In genomic region chr19:36795277-36795676, GRCm38 (mm10) we compare ENCODE assay signal across 16 mouse cellular contexts. TPM values are rescaled to one million over a fixed set of nuclear protein-coding genes. Genes with fewer than 3 reads are reported as not detected.
DNase-seq lines count a peak whose midpoint lies in the region; ATAC-seq and TF ChIP-seq lines count a peak whose summit lies in the region.
"Had no signal": no experiment of that assay in that cellular context is flagged by ENCODE, and none has a peak within 500 bp of the region (broad histone marks: within the 10 kb centered on the region; RNA-seq: fewer than 3 reads in every experiment).

No protein-coding gene starts in this region.

- no peak overlapping the region for H3K4me3 ChIP-seq in heart, embryonic 16.5 days (ENCODE audit: low read length)
- no peak overlapping the region for H3K4me3 ChIP-seq in liver, embryonic 11.5 days (ENCODE audit: low read depth, low read length)
- no peak overlapping the region for H3K4me3 ChIP-seq in stomach, postnatal 0 days (ENCODE audit: low read depth, low read length)
- H3K4me3 ChIP-seq in hindbrain, postnatal 0 days (ENCODE audit: low read length): no peak overlapping the region
- H3K4me3 ChIP-seq: embryonic facial prominence, embryonic 10.5 days; limb, embryonic 12.5 days had no signal

- no peak for TF ChIP-seq EP300 in stomach, postnatal 0 days (optimal IDR thresholded peaks at IDR 0.05)

- peak overlapping the region; percentile 61 for H3K9ac ChIP-seq in heart, embryonic 16.5 days (ENCODE audit: low read length)
- H3K9ac ChIP-seq in liver, embryonic 11.5 days (ENCODE audit: low read depth, low read length): no peak overlapping the region
- H3K9ac ChIP-seq in stomach, postnatal 0 days (ENCODE audit: low read length): no peak overlapping the region
- H3K9ac ChIP-seq in hindbrain, postnatal 0 days (replicated peaks; ENCODE audit: low read length): no peak overlapping the region
- H3K9ac ChIP-seq: forebrain, postnatal 0 days; limb, embryonic 12.5 days had no signal

- DNase-seq in heart, postnatal 36 days: no peak
- peak; percentile 57 for DNase-seq in lung, postnatal 25 days (ENCODE audit: low spot score)
- no peak for DNase-seq in lung, postnatal 10 days
- no peak for DNase-seq in liver, embryonic 11.5 days (ENCODE audit: low spot score)
- peak; percentile 35 for DNase-seq in stomach, postnatal 0 days (ENCODE audit: low spot score)
- DNase-seq in layer of hippocampus, adult 11-12 months (ENCODE audit: low spot score): no peak
- DNase-seq in hindbrain, postnatal 0 days (ENCODE audit: low spot score): no peak
- DNase-seq: cerebellum, postnatal 10 days; forebrain, postnatal 0 days; gastrocnemius, postnatal 14 days; retina, postnatal 1 day; thymus, postnatal 36 days had no signal

- H3K4me1 ChIP-seq in heart, embryonic 16.5 days (ENCODE audit: control insufficient read depth, insufficient read depth, low read length): peaks cover 14% of the 10 kb centered on the region
- H3K4me1 ChIP-seq in liver, embryonic 11.5 days (replicated peaks; ENCODE audit: control insufficient read depth, insufficient read depth, low read length): no peaks in the 10 kb centered on the region; the same call in 1 of the 2 replicates
- H3K4me1 ChIP-seq in stomach, postnatal 0 days (replicated peaks; ENCODE audit: control insufficient read depth, insufficient read depth): no peaks in the 10 kb centered on the region
- H3K4me1 ChIP-seq in hindbrain, postnatal 0 days (ENCODE audit: insufficient read depth, low read length): no peaks in the 10 kb centered on the region; the same call in 1 of the 2 replicates

- H3K36me3 ChIP-seq in heart, embryonic 16.5 days (ENCODE audit: control insufficient read depth, insufficient read depth): no peaks in the 10 kb centered on the region
- H3K36me3 ChIP-seq in liver, embryonic 11.5 days (ENCODE audit: control insufficient read depth, insufficient read depth, low read length): no peaks in the 10 kb centered on the region
- H3K36me3 ChIP-seq in stomach, postnatal 0 days (ENCODE audit: control insufficient read depth, insufficient read depth, low read length): no peaks in the 10 kb centered on the region
- no peaks in the 10 kb centered on the region for H3K36me3 ChIP-seq in hindbrain, postnatal 0 days (ENCODE audit: insufficient read depth, low read length)
- H3K36me3 ChIP-seq: embryonic facial prominence, embryonic 10.5 days; limb, embryonic 12.5 days had no signal

- intact Hi-C loops in heart, postnatal 36 days (cut with DNase I): no loop called here

- H3K4me2 ChIP-seq in heart, embryonic 16.5 days (ENCODE audit: low read depth, low read length): peak overlapping the region; percentile 45; the same call in 1 of the 2 replicates
- H3K4me2 ChIP-seq in liver, embryonic 11.5 days: peak overlapping the region; percentile 18; the same call in 1 of the 2 replicates
- no peak overlapping the region for H3K4me2 ChIP-seq in stomach, postnatal 0 days (replicated peaks; ENCODE audit: low read depth)
- H3K4me2 ChIP-seq in hindbrain, postnatal 0 days (ENCODE audit: low read depth, low read length): no peak overlapping the region
- H3K4me2 ChIP-seq: limb, embryonic 12.5 days had no signal

- no peak for ATAC-seq in heart, embryonic 16.5 days (replicated peaks; ENCODE audit: extremely low read depth, insufficient read depth, low FRiP score)
- ATAC-seq in liver, embryonic 11.5 days (replicated peaks; ENCODE audit: low FRiP score): peak; percentile 31; the same call in 1 of the 2 replicates
- peak; percentile 66; the same call in 1 of the 2 replicates for ATAC-seq in stomach, postnatal 0 days (ENCODE audit: low FRiP score, low TSS enrichment)
- ATAC-seq in hindbrain, postnatal 0 days: no peak
- ATAC-seq: forebrain, postnatal 0 days had no signal

- H3K27ac ChIP-seq in heart, embryonic 16.5 days (ENCODE audit: low read length): no peak overlapping the region
- H3K27ac ChIP-seq in liver, embryonic 11.5 days (ENCODE audit: low read depth, low read length): peak overlapping the region; percentile 23; the same call in 1 of the 2 replicates
- H3K27ac ChIP-seq in stomach, postnatal 0 days (replicated peaks): no peak overlapping the region
- H3K27ac ChIP-seq in hindbrain, postnatal 0 days: no peak overlapping the region
- H3K27ac ChIP-seq: embryonic facial prominence, embryonic 10.5 days; limb, embryonic 12.5 days had no signal

- no peak for TF ChIP-seq CTCF in stomach, postnatal 0 days (IDR thresholded peaks at IDR 0.05; ENCODE audit: low read depth)
- TF ChIP-seq CTCF in hindbrain, postnatal 0 days (IDR thresholded peaks at IDR 0.05; ENCODE audit: low read depth): no peak

- no peaks in the 10 kb centered on the region for H3K27me3 ChIP-seq in heart, embryonic 16.5 days (ENCODE audit: control insufficient read depth, insufficient read depth, low read length)
- H3K27me3 ChIP-seq in liver, embryonic 11.5 days (replicated peaks; ENCODE audit: control insufficient read depth, insufficient read depth, low read length): no peaks in the 10 kb centered on the region
- H3K27me3 ChIP-seq in stomach, postnatal 0 days (ENCODE audit: control insufficient read depth, insufficient read depth, low read length): no peaks in the 10 kb centered on the region
- no peaks in the 10 kb centered on the region for H3K27me3 ChIP-seq in hindbrain, postnatal 0 days (ENCODE audit: insufficient read depth, low read length)
- H3K27me3 ChIP-seq: limb, embryonic 12.5 days had no signal

- 40% methylated on average over 3 of the region's 3 CpGs for WGBS in heart, embryonic 16.5 days
- WGBS in liver, embryonic 11.5 days: 47% methylated on average over 3 of the region's 3 CpGs
- 48% methylated on average over 3 of the region's 3 CpGs for WGBS in stomach, postnatal 0 days
- WGBS in hindbrain, postnatal 0 days: 73% methylated on average over 3 of the region's 3 CpGs

- no peaks in the 10 kb centered on the region for H3K9me3 ChIP-seq in heart, embryonic 16.5 days (replicated peaks; ENCODE audit: control insufficient read depth, low read length)
- no peaks in the 10 kb centered on the region for H3K9me3 ChIP-seq in liver, embryonic 11.5 days (ENCODE audit: control insufficient read depth, low read length)
- H3K9me3 ChIP-seq in stomach, postnatal 0 days (ENCODE audit: control insufficient read depth, low read length): no peaks in the 10 kb centered on the region
- no peaks in the 10 kb centered on the region for H3K9me3 ChIP-seq in hindbrain, postnatal 0 days (ENCODE audit: low read length)
- H3K9me3 ChIP-seq: embryonic facial prominence, embryonic 10.5 days; limb, embryonic 12.5 days had no signal

RNA-seq across cellular contexts. Expression of gene Tnks2, which starts 38.8 kb away (rescaled TPM):
- 25.8 and 36.0 TPM in 2 replicates for polyA plus RNA-seq in heart, embryonic 16.5 days (2015; fragmentation: Nextera tagmentation; extraction: Ambion mirVana)
- total RNA-seq in heart, postnatal 36 days (2021): 10 to 100 TPM; 79.1 to 83.4 TPM
- 53.5 and 53.9 TPM in 2 replicates for polyA plus RNA-seq in liver, embryonic 11.5 days (2014; fragmentation: Nextera tagmentation; extraction: Ambion mirVana)
- 13.9 and 15.8 TPM in 2 replicates for polyA plus RNA-seq in stomach, postnatal 0 days (2015; fragmentation: Nextera tagmentation; extraction: Ambion mirVana)
- 128 and 138 TPM in 2 replicates for total RNA-seq in hindbrain, postnatal 0 days (2014; rRNA removed)
- polyA plus RNA-seq in hindbrain, postnatal 0 days (2015; fragmentation: Nextera tagmentation; extraction: Ambion mirVana): 26.1 and 28.7 TPM in 2 replicates

RNA-seq across cellular contexts. Expression of gene Ppp1r3c, which starts 58.8 kb away (rescaled TPM):
- 105 and 117 TPM in 2 replicates for polyA plus RNA-seq in heart, embryonic 16.5 days (2015; fragmentation: Nextera tagmentation; extraction: Ambion mirVana)
- 100 to 1,000 TPM in 1 of 2 experiments, 10 to 100 TPM in 1; 65.8 to 116 TPM for total RNA-seq in heart, postnatal 36 days (2021)
- 2.1 and 2.9 TPM in 2 replicates for polyA plus RNA-seq in liver, embryonic 11.5 days (2014; fragmentation: Nextera tagmentation; extraction: Ambion mirVana)
- 7.0 and 7.1 TPM in 2 replicates for polyA plus RNA-seq in stomach, postnatal 0 days (2015; fragmentation: Nextera tagmentation; extraction: Ambion mirVana)
- 27.2 and 33.6 TPM in 2 replicates for total RNA-seq in hindbrain, postnatal 0 days (2014; rRNA removed)
- 12.9 and 14.8 TPM in 2 replicates for polyA plus RNA-seq in hindbrain, postnatal 0 days (2015; fragmentation: Nextera tagmentation; extraction: Ambion mirVana)
- total RNA-seq: megakaryocyte, adult 5-6 weeks had no signal

Comparison
In these comparisons a context has a peak if more than half of its experiments do, and no peak if none do; other contexts are left out.
1. DNase-seq: peak in lung, postnatal 25 days (single experiment) and stomach, postnatal 0 days (single experiment); none in heart, postnatal 36 days (0 of 2), lung, postnatal 10 days (single experiment), liver, embryonic 11.5 days (single experiment), layer of hippocampus, adult 11-12 months (single experiment) and hindbrain, postnatal 0 days (single experiment).
2. ATAC-seq: peak in liver, embryonic 11.5 days (single experiment) and stomach, postnatal 0 days (single experiment); none in heart, embryonic 16.5 days (single experiment) and hindbrain, postnatal 0 days (single experiment).
3. H3K4me2 ChIP-seq: peak in heart, embryonic 16.5 days (single experiment) and liver, embryonic 11.5 days (single experiment); none in stomach, postnatal 0 days (single experiment) and hindbrain, postnatal 0 days (single experiment).